ENCODE assay signal across 10 mouse cellular contexts in the genomic region with DNA sequence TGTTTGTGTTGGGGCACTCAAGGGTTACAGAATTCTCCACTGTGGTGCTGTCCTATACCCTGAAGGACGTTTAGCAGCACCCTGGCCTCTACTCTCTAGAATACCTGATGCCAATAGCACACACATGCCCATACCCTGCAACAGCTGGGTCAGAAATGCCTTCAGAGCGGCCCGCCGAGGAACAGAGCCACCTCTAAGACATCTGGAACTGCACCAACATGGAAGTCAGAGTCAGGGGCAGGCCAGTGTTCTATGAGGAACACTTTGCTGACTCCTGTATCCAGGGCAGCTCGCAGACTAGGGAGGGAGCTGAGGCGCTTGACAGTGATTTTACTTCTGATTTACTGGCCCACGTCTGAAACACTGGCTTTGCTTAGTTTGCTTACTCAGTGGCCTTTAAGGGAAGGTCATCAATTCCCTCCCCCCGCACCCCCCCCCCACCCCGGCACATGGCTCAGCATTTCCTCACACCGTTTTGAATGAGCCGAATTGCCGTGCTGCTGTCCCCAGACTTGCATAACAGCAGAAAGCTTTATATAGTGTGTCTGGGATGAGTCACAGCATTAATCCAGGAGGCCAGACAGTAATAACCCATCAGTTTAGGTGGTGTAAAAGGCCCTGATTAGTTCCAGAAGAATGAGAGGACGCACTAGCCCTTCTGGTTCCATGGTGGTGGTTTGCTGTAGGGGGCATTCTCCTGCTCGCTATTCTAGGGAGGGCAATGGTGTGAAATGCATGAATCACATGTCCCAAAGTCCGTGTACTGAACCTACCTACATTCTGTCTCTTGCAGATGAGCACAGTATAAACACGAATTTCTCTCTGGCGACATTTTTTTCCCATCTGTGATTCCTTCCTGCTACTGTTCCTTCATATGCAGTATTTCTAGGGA. TPM values are rescaled to one million over a fixed set of nuclear protein-coding genes. Genes with fewer than 3 reads are reported as not detected.
DNase-seq lines count a peak whose midpoint lies in the region; ATAC-seq lines count a peak whose summit lies in the region.
"Had no signal": no experiment of that assay in that cellular context is flagged by ENCODE, and none has a peak within 500 bp of the region (broad histone marks: within the 10 kb centered on the region; RNA-seq: fewer than 3 reads in every experiment).

No protein-coding gene starts in this region.

- no peak overlapping the region for H3K27ac ChIP-seq in neural tube, embryonic 13.5 days (replicated peaks)
- H3K27ac ChIP-seq: hindbrain, postnatal 0 days; liver, embryonic 13.5 days had no signal

- peaks cover 17% of the 10 kb centered on the region; the same call in 1 of the 2 replicates for H3K36me3 ChIP-seq in neural tube, embryonic 13.5 days

- H3K9ac ChIP-seq in neural tube, embryonic 13.5 days: no peak overlapping the region
- H3K9ac ChIP-seq: liver, embryonic 13.5 days had no signal

- H3K4me1 ChIP-seq in neural tube, embryonic 13.5 days (replicated peaks): no peaks in the 10 kb centered on the region
- H3K4me1 ChIP-seq: liver, embryonic 13.5 days had no signal

- peak; percentile 40 for DNase-seq in gastrocnemius, adult 18-20 months (ENCODE audit: low spot score)
- no peak for DNase-seq in gastrocnemius, postnatal 4 days (ENCODE audit: low spot score in 2 of 2)
- no peak for DNase-seq in neural tube, embryonic 10.5 days (ENCODE audit: extremely low spot score, low spot score)
- peak; percentile 67 for DNase-seq in skeletal muscle tissue, adult 2 months (ENCODE audit: low read depth, low spot score)
- DNase-seq in Muller cell, postnatal 12 days (ENCODE audit: inconsistent ontology term): no peak
- no peak for DNase-seq in embryo, embryonic 11 days
- DNase-seq: liver, embryonic 13.5 days had no signal

- H3K4me3 ChIP-seq in neural tube, embryonic 13.5 days: no peak overlapping the region
- H3K4me3 ChIP-seq: liver, embryonic 13.5 days had no signal

- 67% methylated on average over 17 of the region's 17 CpGs for WGBS in neural tube, embryonic 13.5 days

- H3K27me3 ChIP-seq in neural tube, embryonic 13.5 days: no peaks in the 10 kb centered on the region
- H3K27me3 ChIP-seq: liver, embryonic 13.5 days had no signal

- H3K4me2 ChIP-seq in neural tube, embryonic 13.5 days: no peak overlapping the region
- H3K4me2 ChIP-seq: liver, embryonic 13.5 days had no signal

- 0 out of 2 replicates have a peak, but pooled peaks have one; percentile 23 for ATAC-seq in neural tube, embryonic 13.5 days (ENCODE audit: low read depth)
- peak; percentile 20; the same call in 1 of the 2 replicates for ATAC-seq in granulocyte monocyte progenitor cell, adult 5-6 weeks (replicated peaks; ENCODE audit: poor library complexity, severe bottlenecking)
- ATAC-seq: hindbrain, postnatal 0 days had no signal

- no peaks in the 10 kb centered on the region for H3K9me3 ChIP-seq in neural tube, embryonic 13.5 days
- H3K9me3 ChIP-seq: liver, embryonic 13.5 days had no signal

RNA-seq across cellular contexts. Expression of a gene that starts 39.5 kb away (rescaled TPM):
- 10 to 100 TPM; 11.7 to 11.8 TPM for total RNA-seq in gastrocnemius, adult 18-20 months (2021)
- 10 to 100 TPM; 13.9 to 16.3 TPM for total RNA-seq in gastrocnemius, postnatal 4 days (2021)
- 15.0 and 21.1 TPM in 2 replicates for polyA plus RNA-seq in neural tube, embryonic 13.5 days (2015; fragmentation: Nextera tagmentation; extraction: Ambion mirVana)
- 34.7 and 65.5 TPM in 2 replicates for total RNA-seq in granulocyte monocyte progenitor cell, adult 5-6 weeks (2014; fragmentation: Nextera tagmentation)
- 51.1 and 52.7 TPM in 2 replicates for total RNA-seq in granulocyte monocyte progenitor cell, adult 5-6 weeks (2017)

Comparison
In these comparisons a context has a peak if more than half of its experiments do, and no peak if none do; other contexts are left out.
1. DNase-seq: peak in gastrocnemius, adult 18-20 months (single experiment) and skeletal muscle tissue, adult 2 months (single experiment); none in gastrocnemius, postnatal 4 days (0 of 2), neural tube, embryonic 10.5 days (single experiment), Muller cell, postnatal 12 days (single experiment) and embryo, embryonic 11 days (single experiment).